Mouse (Mus musculus) liver, embryonic 14.5 days (tissue): ENCODE results near the gene Pttg1ip. TPM values are rescaled to one million over a fixed set of nuclear protein-coding genes. Genes with fewer than 3 reads are reported as not detected.

ENCODE experiments used
- ATAC-seq: fragments of 200-750 bp; cut with Nextera tagmentation; 2 replicates; pipeline ENCODE4 v1.8.0; 2017; ENCODE audit warnings: moderate number of reproducible peaks, mild to moderate bottlenecking, moderate library complexity; ENCODE audit not compliant: insufficient read depth
- DNase-seq, 3 experiments: peaks; one replicate each; pipeline ENCODE4 v3.0.0-alpha.2; 2012 to 2013; ENCODE audit warnings: low read depth in 3 of 3, low spot score in 3 of 3
- H3K27ac ChIP-seq: fragments of 300-500 bp; sonication (generic); 2 replicates; pipeline ENCODE4 v1.5.1; 2014; ENCODE audit warnings: moderate library complexity, mild to moderate bottlenecking, control low read depth, inconsistent platforms
- H3K27me3 ChIP-seq: fragments of 300-500 bp; sonication (generic); 2 replicates; pipeline ENCODE4 v1.6.1; 2014; ENCODE audit warnings: mild to moderate bottlenecking, low read length, moderate library complexity; ENCODE audit not compliant: control insufficient read depth, insufficient read depth
- H3K36me3 ChIP-seq: fragments of 300-500 bp; sonication (generic); replicated peaks from 2 replicates; pipeline ENCODE4 v1.6.1; 2014; ENCODE audit warnings: low read depth; ENCODE audit not compliant: control insufficient read depth, insufficient read depth
- H3K4me1 ChIP-seq, 2 experiments: fragments of 200-500 bp in 1 of 2; fragments of 300-500 bp in 1 of 2; sonication (generic) in 1 of 2; replicated peaks; 2 replicates each; pipeline ENCODE4 v1.6.1; 2012 to 2014; ENCODE audit warnings: antibody characterized with exemption in 1 of 2, inconsistent platforms in 1 of 2, low read length in 1 of 2; ENCODE audit not compliant: control insufficient read depth in 2 of 2, insufficient read depth in 2 of 2
- H3K4me2 ChIP-seq: fragments of 300-500 bp; sonication (generic); 2 replicates; pipeline ENCODE4 v1.6.1; 2014; ENCODE audit warnings: low read depth, mild to moderate bottlenecking, control low read depth, moderate library complexity
- H3K4me3 ChIP-seq, 2 experiments: fragments of 200-500 bp in 1 of 2; fragments of 300-500 bp in 1 of 2; sonication (generic) in 1 of 2; 2 replicates each; pipeline ENCODE4 v1.5.1; 2012 to 2014; ENCODE audit warnings: low read depth in 2 of 2, low read length in 2 of 2, mild to moderate bottlenecking in 2 of 2, control low read depth in 1 of 2, inconsistent platforms in 1 of 2, moderate library complexity in 1 of 2; ENCODE audit not compliant: insufficient read depth in 1 of 2
- H3K9ac ChIP-seq: fragments of 300-500 bp; sonication (generic); replicated peaks from 2 replicates; pipeline ENCODE4 v1.6.1; 2014; ENCODE audit warnings: mild to moderate bottlenecking, control low read depth, moderate library complexity
- H3K9me3 ChIP-seq: fragments of 300-500 bp; sonication (generic); 2 replicates; pipeline ENCODE4 v1.6.1; 2016; ENCODE audit warnings: low read length, mixed read lengths; ENCODE audit not compliant: control insufficient read depth
- CTCF ChIP-seq: IDR thresholded peaks from 2 replicates; pipeline ENCODE4 v1.5.1; 2016; ENCODE audit warnings: antibody characterized with exemption, low read depth, control low read depth
- EP300 ChIP-seq: IDR thresholded peaks from 2 replicates; pipeline ENCODE4 v1.6.1; 2016; ENCODE audit warnings: antibody characterized with exemption, low read depth
- WGBS: fragments of 180-500 bp; shearing (Covaris S2); extraction: QIAGEN DNeasy Blood & Tissue Kit; methylation state at CpG from one replicate; pipeline ENCODE4 v1.1.7; 2014; ENCODE audit not compliant: insufficient replicate concordance; 5-methylcytosine and 5-hydroxymethylcytosine counted together
- microRNA counts: library from miRNA; unstranded; fragments of <30 nt; microRNA quantifications from one replicate; lab custom pipeline; 2016
- microRNA-seq: library from miRNA; unstranded; fragments of <30 nt; microRNA quantifications from one replicate; pipeline ENCODE4, GENCODE M21; 2016
- polyA plus RNA-seq, 2 experiments: library from polyadenylated mRNA; depleted of rRNA in 1 of 2; stranded (reverse) in 1 of 2; unstranded in 1 of 2; fragments of >200 nt; fragmentation: Nextera tagmentation in 1 of 2; extraction: Ambion mirVana in 1 of 2; gene quantifications; 2 replicates each; pipeline versions ENCODE4 v1.2.1 to v1.2.3; 2012 to 2014

Pttg1ip gene
- polyA plus RNA-seq, 2 experiments: 40.5 to 64.8 TPM

DNA sequence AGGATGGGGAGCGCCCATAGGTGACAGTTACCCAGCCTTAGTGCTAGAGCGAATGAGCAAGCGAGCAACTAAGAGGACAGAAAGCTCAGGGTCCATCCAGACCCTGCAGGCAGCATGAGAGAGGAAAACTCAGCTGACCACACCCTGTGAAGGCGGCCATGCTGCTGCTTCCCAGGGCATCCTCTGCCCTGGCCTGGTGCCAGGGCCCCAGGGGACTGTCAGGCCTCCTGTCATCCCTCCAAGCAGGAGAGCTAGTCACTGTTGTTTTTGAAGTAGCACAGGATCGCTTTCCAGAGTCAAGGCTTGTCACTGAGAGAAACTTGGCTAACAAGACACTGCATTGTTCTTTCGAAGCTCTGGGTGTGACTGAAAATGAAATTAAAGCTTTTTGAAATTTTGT is 57.4 kb downstream of the Pttg1ip start:
- Histone ChIP-seq H3K36me3 (peaks cover 35% of the 10 kb centered on the region), H3K4me2 (no peak overlapping the region), H3K27ac (no peak overlapping the region), H3K4me3 (no peak overlapping the region), H3K27me3 (no peaks in the 10 kb centered on the region), H3K9ac (no peak overlapping the region), H3K4me1 (peaks cover 0 to 5% of the 10 kb centered on the region in 2 experiments; a peak in 1 of 4 replicates), H3K9me3 (no peaks in the 10 kb centered on the region)
- 86% methylated on average over 6 of the region's 6 CpGs for WGBS
- TF ChIP-seq EP300: no peak
- TF ChIP-seq CTCF: no peak
- DNase-seq (no peak), ATAC-seq (no peak)

DNA sequence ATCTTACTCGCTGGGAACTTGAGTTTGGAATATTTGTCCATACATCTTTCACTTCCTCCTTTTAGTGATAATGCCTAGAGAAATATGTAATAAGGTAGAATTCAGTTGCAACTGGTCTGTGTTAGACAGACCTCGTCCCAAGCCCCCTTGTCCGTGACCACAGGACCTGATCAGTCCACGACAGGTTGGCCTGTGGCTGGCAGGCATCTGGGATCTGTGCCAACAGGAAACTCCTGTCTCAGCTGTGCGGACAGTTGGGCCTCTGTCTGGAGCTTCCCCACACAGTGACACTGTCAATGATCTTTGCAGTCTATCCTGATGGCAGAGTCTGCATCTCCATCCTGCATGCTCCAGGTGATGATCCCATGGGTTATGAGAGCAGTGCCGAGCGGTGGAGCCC is 61.6 kb downstream of the Pttg1ip start:
- DNase-seq (no peak), ATAC-seq (no peak)
- Histone ChIP-seq H3K4me3 (no peak overlapping the region), H3K27ac (no peak overlapping the region), H3K9ac (no peak overlapping the region), H3K36me3 (peaks cover 37% of the 10 kb centered on the region), H3K4me1 (no peaks in the 10 kb centered on the region), H3K4me2 (no peak overlapping the region), H3K27me3 (no peaks in the 10 kb centered on the region), H3K9me3 (no peaks in the 10 kb centered on the region)
- WGBS: 68% methylated on average over 7 of the region's 7 CpGs
- TF ChIP-seq EP300 (no peak), CTCF (no peak)

DNA sequence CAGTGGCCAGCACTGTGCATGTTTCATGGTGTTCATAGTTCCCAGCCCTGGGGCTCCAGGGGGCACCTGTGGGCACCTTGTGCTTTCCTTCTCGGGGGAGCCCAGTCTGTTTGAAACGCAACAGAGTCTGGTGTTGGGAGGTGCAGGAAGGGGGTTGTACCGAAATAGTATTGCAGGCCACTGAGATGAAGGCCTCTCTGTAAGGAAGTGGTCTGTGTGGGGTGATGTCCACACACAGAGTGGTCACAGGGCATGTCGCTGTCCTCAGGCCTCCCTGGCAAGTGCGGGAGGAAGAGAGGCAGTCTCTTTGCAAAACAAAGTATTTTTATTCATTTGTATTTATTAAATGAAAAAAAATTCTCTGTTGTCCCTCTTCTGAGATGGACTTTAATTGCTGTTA is 64.1 kb downstream of the Pttg1ip start:
- no peak overlapping the region for H3K27ac ChIP-seq
- no peak overlapping the region for H3K9ac ChIP-seq
- peaks cover 34% of the 10 kb centered on the region for H3K36me3 ChIP-seq
- no peak overlapping the region for H3K4me3 ChIP-seq
- WGBS: 76% methylated on average over 5 of the region's 5 CpGs
- H3K4me1 ChIP-seq: no peaks in the 10 kb centered on the region
- H3K9me3 ChIP-seq: no peaks in the 10 kb centered on the region
- ATAC-seq: no peak
- no peaks in the 10 kb centered on the region for H3K27me3 ChIP-seq
- TF ChIP-seq CTCF (no peak), EP300 (no peak)
- DNase-seq: no peak
- no peak overlapping the region for H3K4me2 ChIP-seq

DNA sequence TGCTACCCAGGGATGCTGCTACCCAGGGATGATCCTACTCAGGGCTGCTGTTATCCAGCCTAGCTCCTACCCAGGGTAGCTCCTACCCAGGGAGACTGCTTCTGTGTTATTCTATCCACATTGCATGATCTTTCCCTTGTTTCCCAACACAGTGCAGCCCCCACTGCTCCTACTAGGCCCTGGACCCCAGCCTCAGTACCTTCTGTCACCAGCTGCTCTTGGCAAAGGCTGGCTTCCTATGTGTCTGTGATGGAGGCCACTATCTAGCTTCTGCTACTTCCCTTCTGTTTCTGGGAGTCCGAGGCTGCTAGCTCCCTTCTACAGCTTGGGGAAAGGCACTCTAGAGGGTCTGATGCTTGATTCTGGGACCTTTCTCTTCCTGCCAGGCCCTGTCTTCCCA is 65.9 kb downstream of the Pttg1ip start:
- Histone ChIP-seq H3K27me3 (no peaks in the 10 kb centered on the region), H3K27ac (no peak overlapping the region), H3K9me3 (no peaks in the 10 kb centered on the region), H3K4me1 (no peaks in the 10 kb centered on the region), H3K36me3 (peaks cover 22% of the 10 kb centered on the region), H3K4me3 (no peak overlapping the region), H3K9ac (no peak overlapping the region), H3K4me2 (no peak overlapping the region)
- 35% methylated on average over 1 of the region's 1 CpGs for WGBS
- no peak for ATAC-seq
- TF ChIP-seq EP300: no peak
- no peak for TF ChIP-seq CTCF
- DNase-seq: no peak

DNA sequence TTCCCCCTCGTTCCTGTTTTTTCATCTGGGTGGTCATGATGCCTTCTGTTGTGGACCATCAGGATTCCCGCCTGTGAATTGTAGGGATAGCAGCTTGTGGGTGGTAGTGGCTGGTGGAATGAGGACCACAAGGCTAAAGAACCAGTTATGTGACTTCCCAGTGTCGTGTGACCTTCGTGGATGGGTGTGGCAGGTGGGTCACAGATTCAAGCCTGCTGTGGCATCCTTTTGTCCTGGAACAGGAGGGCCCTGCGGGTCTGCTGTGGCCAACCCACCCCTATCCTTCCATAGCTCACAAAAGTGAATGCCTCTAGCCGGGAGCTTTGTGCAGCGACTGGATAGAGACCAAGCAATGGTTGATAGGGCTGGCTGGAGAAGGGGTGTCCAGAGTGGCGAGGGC is 66.4 kb downstream of the Pttg1ip start:
- WGBS: 63% methylated on average over 8 of the region's 8 CpGs
- ATAC-seq: no peak
- TF ChIP-seq CTCF (no peak), EP300 (no peak)

More for the DNA sequence above, 66.4 kb downstream of the Pttg1ip start:
- no peak for DNase-seq
- H3K9me3 ChIP-seq: no peaks in the 10 kb centered on the region
- H3K27me3 ChIP-seq: no peaks in the 10 kb centered on the region
- H3K36me3 ChIP-seq: peaks cover 21% of the 10 kb centered on the region
- no peak overlapping the region for H3K27ac ChIP-seq
- no peak overlapping the region for H3K4me2 ChIP-seq
- H3K9ac ChIP-seq: no peak overlapping the region
- no peak overlapping the region for H3K4me3 ChIP-seq
- no peaks in the 10 kb centered on the region for H3K4me1 ChIP-seq

MicroRNA genes within 50 kb of the gene (microRNA counts, 519-probe panel; counts per million panel counts)
- 69.9 counts per million for microRNA mmu-miR-1930 (lab: Ali Mortazavi, UCI)

Small RNA genes within 50 kb of the gene (microRNA-seq; reads per million reads assigned to microRNA genes)
- gene Mir1930: 13.9 reads per million, percentile 25 among the genes with 10 or more reads in this experiment

Other genes with a start within 250 kb of the Pttg1ip start
- 0.74 and 0.92 TPM in 2 replicates for gene Adarb1, start 163.4 kb upstream of the Pttg1ip start, polyA plus RNA-seq (2012; rRNA removed)
- gene Adarb1, start 163.4 kb upstream of the Pttg1ip start, polyA plus RNA-seq (2014; fragmentation: Nextera tagmentation; extraction: Ambion mirVana): 1.1 and 1.2 TPM in 2 replicates
- gene Fam207a, start 65.9 kb upstream of the Pttg1ip start, polyA plus RNA-seq (2012; rRNA removed): 9.6 and 13.9 TPM in 2 replicates
- gene Fam207a, start 65.9 kb upstream of the Pttg1ip start, polyA plus RNA-seq (2014; fragmentation: Nextera tagmentation; extraction: Ambion mirVana): 16.7 and 19.5 TPM in 2 replicates
- gene Itgb2, start 51.5 kb upstream of the Pttg1ip start, polyA plus RNA-seq (2012; rRNA removed): 7.1 and 8.7 TPM in 2 replicates
- gene Itgb2, start 51.5 kb upstream of the Pttg1ip start, polyA plus RNA-seq (2014; fragmentation: Nextera tagmentation; extraction: Ambion mirVana): 9.2 and 11.1 TPM in 2 replicates
- 74.1 and 109 TPM in 2 replicates for gene Sumo3, start 24.4 kb downstream of the Pttg1ip start, polyA plus RNA-seq (2012; rRNA removed)
- gene Sumo3, start 24.4 kb downstream of the Pttg1ip start, polyA plus RNA-seq (2014; fragmentation: Nextera tagmentation; extraction: Ambion mirVana): 82.5 and 87.7 TPM in 2 replicates
- gene Gm49325, start 24.5 kb downstream of the Pttg1ip start, polyA plus RNA-seq (2012; rRNA removed): 0.09 TPM in 1 of 2 replicates, not detected in the other
- gene Gm49325, start 24.5 kb downstream of the Pttg1ip start, polyA plus RNA-seq (2014; fragmentation: Nextera tagmentation; extraction: Ambion mirVana): not detected in 2 replicates
- 19.3 TPM in 2 replicates for gene Ube2g2, start 40.6 kb downstream of the Pttg1ip start, polyA plus RNA-seq (2012; rRNA removed)
- gene Ube2g2, start 40.6 kb downstream of the Pttg1ip start, polyA plus RNA-seq (2014; fragmentation: Nextera tagmentation; extraction: Ambion mirVana): 25.3 and 27.1 TPM in 2 replicates
- gene Tspear, start 104.8 kb downstream of the Pttg1ip start, polyA plus RNA-seq (2012; rRNA removed): 0.03 TPM in 1 of 2 replicates, not detected in the other
- gene Tspear, start 104.8 kb downstream of the Pttg1ip start, polyA plus RNA-seq (2014; fragmentation: Nextera tagmentation; extraction: Ambion mirVana): not detected in 2 replicates
- gene Gm19402, start 109.0 kb downstream of the Pttg1ip start, polyA plus RNA-seq (2012; rRNA removed): not detected in 2 replicates
- gene Gm19402, start 109.0 kb downstream of the Pttg1ip start, polyA plus RNA-seq (2014; fragmentation: Nextera tagmentation; extraction: Ambion mirVana): not detected in 2 replicates
- not detected in 2 replicates for gene Gm9508, start 115.5 kb downstream of the Pttg1ip start, polyA plus RNA-seq (2012; rRNA removed)
- gene Gm9508, start 115.5 kb downstream of the Pttg1ip start, polyA plus RNA-seq (2014; fragmentation: Nextera tagmentation; extraction: Ambion mirVana): not detected in 2 replicates
- gene Gm10272, start 124.9 kb downstream of the Pttg1ip start, polyA plus RNA-seq (2012; rRNA removed): not detected in 2 replicates
- gene Gm10272, start 124.9 kb downstream of the Pttg1ip start, polyA plus RNA-seq (2014; fragmentation: Nextera tagmentation; extraction: Ambion mirVana): not detected in 2 replicates
- gene Gm10024, start 129.7 kb downstream of the Pttg1ip start, polyA plus RNA-seq (2012; rRNA removed): not detected in 2 replicates
- gene Gm10024, start 129.7 kb downstream of the Pttg1ip start, polyA plus RNA-seq (2014; fragmentation: Nextera tagmentation; extraction: Ambion mirVana): not detected in 2 replicates
- gene Gm10142, start 134.1 kb downstream of the Pttg1ip start, polyA plus RNA-seq (2012; rRNA removed): not detected in 2 replicates
- gene Gm10142, start 134.1 kb downstream of the Pttg1ip start, polyA plus RNA-seq (2014; fragmentation: Nextera tagmentation; extraction: Ambion mirVana): not detected in 2 replicates
- not detected in 2 replicates for gene Krtap12-1, start 138.9 kb downstream of the Pttg1ip start, polyA plus RNA-seq (2012; rRNA removed)
- not detected in 2 replicates for gene Krtap12-1, start 138.9 kb downstream of the Pttg1ip start, polyA plus RNA-seq (2014; fragmentation: Nextera tagmentation; extraction: Ambion mirVana)
- not detected in 2 replicates for gene Gm10100, start 144.8 kb downstream of the Pttg1ip start, polyA plus RNA-seq (2012; rRNA removed)
- gene Gm10100, start 144.8 kb downstream of the Pttg1ip start, polyA plus RNA-seq (2014; fragmentation: Nextera tagmentation; extraction: Ambion mirVana): not detected in 2 replicates
- gene Gm18596, start 160.9 kb downstream of the Pttg1ip start, polyA plus RNA-seq (2012; rRNA removed): not detected in 2 replicates
- gene Gm18596, start 160.9 kb downstream of the Pttg1ip start, polyA plus RNA-seq (2014; fragmentation: Nextera tagmentation; extraction: Ambion mirVana): not detected in 2 replicates
- gene Gm9736, start 169.6 kb downstream of the Pttg1ip start, polyA plus RNA-seq (2012; rRNA removed): not detected in 2 replicates
- not detected in 2 replicates for gene Gm9736, start 169.6 kb downstream of the Pttg1ip start, polyA plus RNA-seq (2014; fragmentation: Nextera tagmentation; extraction: Ambion mirVana)
- gene Gm3233, start 178.0 kb downstream of the Pttg1ip start, polyA plus RNA-seq (2012; rRNA removed): not detected in 2 replicates
- not detected in 2 replicates for gene Gm3233, start 178.0 kb downstream of the Pttg1ip start, polyA plus RNA-seq (2014; fragmentation: Nextera tagmentation; extraction: Ambion mirVana)
- gene Gm3238, start 189.6 kb downstream of the Pttg1ip start, polyA plus RNA-seq (2012; rRNA removed): not detected in 2 replicates
- not detected in 2 replicates for gene Gm3238, start 189.6 kb downstream of the Pttg1ip start, polyA plus RNA-seq (2014; fragmentation: Nextera tagmentation; extraction: Ambion mirVana)
- gene Gm7138, start 195.2 kb downstream of the Pttg1ip start, polyA plus RNA-seq (2012; rRNA removed): not detected in 2 replicates
- not detected in 2 replicates for gene Gm7138, start 195.2 kb downstream of the Pttg1ip start, polyA plus RNA-seq (2014; fragmentation: Nextera tagmentation; extraction: Ambion mirVana)
- gene Gm3250, start 200.8 kb downstream of the Pttg1ip start, polyA plus RNA-seq (2012; rRNA removed): not detected in 2 replicates
- not detected in 2 replicates for gene Gm3250, start 200.8 kb downstream of the Pttg1ip start, polyA plus RNA-seq (2014; fragmentation: Nextera tagmentation; extraction: Ambion mirVana)
- not detected in 2 replicates for gene Gm7137, start 206.5 kb downstream of the Pttg1ip start, polyA plus RNA-seq (2012; rRNA removed)
- gene Gm7137, start 206.5 kb downstream of the Pttg1ip start, polyA plus RNA-seq (2014; fragmentation: Nextera tagmentation; extraction: Ambion mirVana): not detected in 2 replicates
- not detected in 2 replicates for gene Gm9639, start 213.4 kb downstream of the Pttg1ip start, polyA plus RNA-seq (2012; rRNA removed)
- gene Gm9639, start 213.4 kb downstream of the Pttg1ip start, polyA plus RNA-seq (2014; fragmentation: Nextera tagmentation; extraction: Ambion mirVana): not detected in 2 replicates
- gene Gm19668, start 217.4 kb downstream of the Pttg1ip start, polyA plus RNA-seq (2012; rRNA removed): not detected in 2 replicates
- gene Gm19668, start 217.4 kb downstream of the Pttg1ip start, polyA plus RNA-seq (2014; fragmentation: Nextera tagmentation; extraction: Ambion mirVana): not detected in 2 replicates
- gene Gm9507, start 230.1 kb downstream of the Pttg1ip start, polyA plus RNA-seq (2012; rRNA removed): not detected in 2 replicates
- gene Gm9507, start 230.1 kb downstream of the Pttg1ip start, polyA plus RNA-seq (2014; fragmentation: Nextera tagmentation; extraction: Ambion mirVana): not detected in 2 replicates
- not detected in 2 replicates for gene Gm2696, start 233.0 kb downstream of the Pttg1ip start, polyA plus RNA-seq (2012; rRNA removed)
- gene Gm2696, start 233.0 kb downstream of the Pttg1ip start, polyA plus RNA-seq (2014; fragmentation: Nextera tagmentation; extraction: Ambion mirVana): not detected in 2 replicates
- gene Krtap10-4, start 245.4 kb downstream of the Pttg1ip start, polyA plus RNA-seq (2012; rRNA removed): not detected in 2 replicates
- gene Krtap10-4, start 245.4 kb downstream of the Pttg1ip start, polyA plus RNA-seq (2014; fragmentation: Nextera tagmentation; extraction: Ambion mirVana): not detected in 2 replicates